Mouse (Mus musculus) stomach, embryonic 16.5 days (tissue): ENCODE data around the gene Serpina3f. TPM values are rescaled to one million over a fixed set of nuclear protein-coding genes. Genes with fewer than 3 reads are reported as not detected.
"Not testable (repeated sequence)": the region's sequence is repeated elsewhere in the genome, so short reads cannot be mapped to it uniquely, and the experiment has no call there.

Experiments
- ATAC-seq: fragments of 200-750 bp; cut with Nextera tagmentation; 2 replicates; pipeline ENCODE4 v1.8.0; 2017; ENCODE audit warnings: moderate number of reproducible peaks, moderate TSS enrichment; ENCODE audit not compliant: insufficient read depth, low FRiP score
- H3K27ac ChIP-seq: fragments of 300-500 bp; sonication (generic); 2 replicates; pipeline ENCODE4 v1.5.1; 2014; ENCODE audit warnings: low read length
- H3K27me3 ChIP-seq: fragments of 300-500 bp; sonication (generic); 2 replicates; pipeline ENCODE4 v1.6.1; 2014; ENCODE audit warnings: low read length, control low read depth, mixed read lengths; ENCODE audit not compliant: control insufficient read depth, insufficient read depth
- H3K36me3 ChIP-seq: fragments of 300-500 bp; sonication (generic); 2 replicates; pipeline ENCODE4 v1.6.1; 2014; ENCODE audit warnings: low read length; ENCODE audit not compliant: control insufficient read depth, insufficient read depth
- H3K4me1 ChIP-seq: fragments of 300-500 bp; sonication (generic); 2 replicates; pipeline ENCODE4 v1.6.1; 2014; ENCODE audit warnings: low read length, control low read depth, mixed read lengths; ENCODE audit not compliant: control insufficient read depth, insufficient read depth
- H3K4me2 ChIP-seq: fragments of 300-500 bp; sonication (generic); 2 replicates; pipeline ENCODE4 v1.6.1; 2014; ENCODE audit warnings: low read depth, low read length, mixed read lengths
- H3K4me3 ChIP-seq: fragments of 300-500 bp; sonication (generic); replicated peaks from 2 replicates; pipeline ENCODE4 v1.5.1; 2014; ENCODE audit warnings: mild to moderate bottlenecking, low read length
- H3K9ac ChIP-seq: fragments of 300-500 bp; sonication (generic); 2 replicates; pipeline ENCODE4 v1.6.1; 2014; ENCODE audit warnings: low read length
- H3K9me3 ChIP-seq: fragments of 300-500 bp; sonication (generic); replicated peaks from 2 replicates; pipeline ENCODE4 v1.6.1; 2016; ENCODE audit warnings: low read length, control low read depth; ENCODE audit not compliant: control insufficient read depth
- WGBS: fragments of 180-500 bp; shearing (Covaris S2); extraction: QIAGEN DNeasy Blood & Tissue Kit; methylation state at CpG from one replicate; pipeline ENCODE4 v1.1.7; 2014; 5-methylcytosine and 5-hydroxymethylcytosine counted together
- polyA plus RNA-seq: library from polyadenylated mRNA; unstranded; fragments of >200 nt; fragmentation: Nextera tagmentation; extraction: Ambion mirVana; gene quantifications from 2 replicates; pipeline ENCODE4 v1.2.1, GENCODE M21; 2015

The Serpina3f gene
- polyA plus RNA-seq, 1 experiment from 2014 or later = 0.15 TPM

- H3K4me1 ChIP-seq = no peaks in the 10 kb centered on the region
- no peaks in the 10 kb centered on the region for H3K36me3 ChIP-seq
- 94% methylated on average over 2 of the region's 2 CpGs for WGBS
- ATAC-seq = no peak; the same call in 1 of the 2 replicates
- no peak overlapping the region for H3K27ac ChIP-seq
- H3K4me2 ChIP-seq = no peak overlapping the region
- no peaks in the 10 kb centered on the region for H3K27me3 ChIP-seq
- H3K9me3 ChIP-seq = no peaks in the 10 kb centered on the region
- no peak overlapping the region for H3K9ac ChIP-seq
- no peak overlapping the region for H3K4me3 ChIP-seq
Observed at GRCm38 (mm10) chr12:104209802-104210201, 4.5 kb upstream of the Serpina3f start.

GRCm38 (mm10) chr12:104213689-104214444 is 477 bp upstream of the Serpina3f start:
- no peak for ATAC-seq
- no peaks in the 10 kb centered on the region for H3K4me1 ChIP-seq
- no peak overlapping the region for H3K27ac ChIP-seq
- H3K4me3 ChIP-seq = no peak overlapping the region
- no peak overlapping the region for H3K4me2 ChIP-seq
- H3K9ac ChIP-seq = no peak overlapping the region
- no peaks in the 10 kb centered on the region for H3K27me3 ChIP-seq
- 64% methylated on average over 2 of the region's 2 CpGs for WGBS
- H3K36me3 ChIP-seq = no peaks in the 10 kb centered on the region
- H3K9me3 ChIP-seq = no peaks in the 10 kb centered on the region

GRCm38 (mm10) chr12:104215249-104215648 is 905 bp downstream of the Serpina3f start:
- no peak for ATAC-seq
- Histone ChIP-seq H3K27ac (no peak overlapping the region), H3K4me1 (no peaks in the 10 kb centered on the region), H3K4me3 (no peak overlapping the region), H3K27me3 (no peaks in the 10 kb centered on the region), H3K9me3 (no peaks in the 10 kb centered on the region), H3K36me3 (no peaks in the 10 kb centered on the region), H3K9ac (no peak overlapping the region), H3K4me2 (no peak overlapping the region)
- 80% methylated on average over 1 of the region's 1 CpGs for WGBS

- no peaks in the 10 kb centered on the region for H3K9me3 ChIP-seq
- no peak overlapping the region for H3K4me3 ChIP-seq
- no peak overlapping the region for H3K9ac ChIP-seq
- WGBS = 81% methylated on average over 1 of the region's 1 CpGs
- no peak overlapping the region for H3K4me2 ChIP-seq
- no peaks in the 10 kb centered on the region for H3K4me1 ChIP-seq
- ATAC-seq = no peak
- H3K27me3 ChIP-seq = no peaks in the 10 kb centered on the region
- no peak overlapping the region for H3K27ac ChIP-seq
- no peaks in the 10 kb centered on the region for H3K36me3 ChIP-seq
Observed at GRCm38 (mm10) chr12:104221616-104222015, 7.3 kb downstream of the Serpina3f start.

- no peaks in the 10 kb centered on the region for H3K4me1 ChIP-seq
- 56% methylated on average over 1 of the region's 1 CpGs for WGBS
- no peak overlapping the region for H3K4me3 ChIP-seq
- H3K27me3 ChIP-seq = no peaks in the 10 kb centered on the region
- H3K27ac ChIP-seq = no peak overlapping the region
- H3K4me2 ChIP-seq = no peak overlapping the region
- H3K36me3 ChIP-seq = no peaks in the 10 kb centered on the region
- no peak for ATAC-seq
- H3K9me3 ChIP-seq = no peaks in the 10 kb centered on the region
- H3K9ac ChIP-seq = no peak overlapping the region
Observed at GRCm38 (mm10) chr12:104223690-104224089, 9.3 kb downstream of the Serpina3f start.

GRCm38 (mm10) chr12:104224598-104225300 is 10.4 kb downstream of the Serpina3f start:
- Histone ChIP-seq H3K9ac (no peak overlapping the region), H3K27ac (no peak overlapping the region), H3K9me3 (no peaks in the 10 kb centered on the region), H3K4me1 (no peaks in the 10 kb centered on the region), H3K27me3 (no peaks in the 10 kb centered on the region), H3K4me2 (no peak overlapping the region), H3K36me3 (no peaks in the 10 kb centered on the region), H3K4me3 (no peak overlapping the region)
- 60% methylated on average over 7 of the region's 7 CpGs for WGBS
- no peak for ATAC-seq

- Histone ChIP-seq H3K9me3 (no peaks in the 10 kb centered on the region), H3K4me1 (no peaks in the 10 kb centered on the region), H3K4me2 (no peak overlapping the region), H3K4me3 (no peak overlapping the region), H3K27me3 (no peaks in the 10 kb centered on the region), H3K9ac (no peak overlapping the region), H3K36me3 (no peaks in the 10 kb centered on the region), H3K27ac (no peak overlapping the region)
- 64% methylated on average over 2 of the region's 2 CpGs for WGBS
- no peak for ATAC-seq
Observed at GRCm38 (mm10) chr12:104230762-104231161, 16.4 kb downstream of the Serpina3f start.

- Histone ChIP-seq H3K9me3 (no peaks in the 10 kb centered on the region), H3K4me2 (no peak within 1 kb of the TSS), H3K27me3 (no peaks in the 10 kb centered on the region), H3K9ac (no peak within 1 kb of the TSS), H3K4me1 (no peaks in the 10 kb centered on the region), H3K36me3 (no peaks in the 10 kb centered on the region), H3K27ac (no peak within 1 kb of the TSS), H3K4me3 (no peak within 1 kb of the TSS)
- WGBS = 35% methylated on average over 5 of the region's 5 CpGs
- no peak for ATAC-seq
Observed at GRCm38 (mm10) chr12:104235915-104236314, 21.6 kb downstream of the Serpina3f start, which contains the start of gene Serpina3g. Gene Serpina3g, plus strand, starts transcription at chr12:104236245.

GRCm38 (mm10) chr12:104238048-104238447 is 23.7 kb downstream of the Serpina3f start:
- not testable (repeated sequence) for H3K27me3 ChIP-seq, H3K27ac ChIP-seq, H3K36me3 ChIP-seq, H3K9me3 ChIP-seq, H3K9ac ChIP-seq, H3K4me3 ChIP-seq, ATAC-seq, H3K4me2 ChIP-seq, H3K4me1 ChIP-seq
- 87% methylated on average over 1 of the region's 1 CpGs for WGBS
